Mouse (Mus musculus): Measurements from ENCODE around the gene Tmem9.
A peak's percentile ranks its signal among the peaks of the same experiment; 100 is the strongest.

GRCm38 (mm10) chr1:136045774-136046173 is 37.8 kb downstream of the Tmem9 start:
- TF ChIP-seq CTCF (IDR thresholded peaks at IDR 0.05; ENCODE audit: low read depth, low read length) = peak; percentile 67
- TF ChIP-seq POLR2A (IDR thresholded peaks at IDR 0.05; ENCODE audit: borderline replicate concordance, low read depth, low read length) = no peak
